Mouse (Mus musculus): Measurements from ENCODE around the gene Gm26965.

DNA sequence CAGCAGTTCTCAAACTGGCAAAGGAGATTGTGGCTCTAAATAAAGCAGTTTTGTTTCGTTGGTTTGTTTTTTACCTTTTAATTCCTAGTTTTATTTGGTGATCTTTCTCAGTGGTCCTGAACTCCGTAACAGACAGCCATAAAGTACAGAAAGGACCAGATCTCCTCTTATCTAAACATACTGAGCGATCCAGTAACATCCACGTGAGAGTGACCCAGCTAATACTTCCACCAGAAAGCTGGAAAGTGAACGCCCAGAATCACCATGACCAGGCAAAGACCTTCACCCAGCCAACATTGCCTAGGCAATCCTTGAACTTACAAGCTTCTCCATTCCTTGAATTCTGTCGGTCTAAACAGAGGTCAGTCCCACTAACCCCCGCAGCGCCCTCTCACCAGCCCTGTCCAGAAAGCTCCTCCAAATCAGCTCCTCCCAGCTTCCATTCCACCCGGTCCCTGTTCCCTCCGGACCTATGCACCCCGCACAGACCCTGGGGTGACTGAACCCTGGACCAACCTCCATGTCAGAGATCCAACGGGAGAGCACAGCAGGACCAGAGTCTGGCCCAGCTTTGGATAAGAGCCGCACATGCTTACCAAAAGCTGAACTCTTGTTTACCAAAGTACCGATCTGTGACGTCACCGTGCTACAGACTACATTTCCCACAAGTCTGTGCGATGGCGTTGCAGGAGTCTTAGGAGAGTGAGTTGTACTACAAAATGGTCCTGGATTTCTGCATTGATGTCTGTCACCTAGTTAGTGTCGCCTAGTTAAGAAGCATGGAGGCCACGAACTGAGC, 42.1 kb downstream of the Gm26965 start, which contains the start of gene Zfp874b:
- TF ChIP-seq GATA1 (IDR thresholded peaks at IDR 0.05; ENCODE audit: low read length) (no peak), TAL1 (IDR thresholded peaks at IDR 0.05; ENCODE audit: low read length) (no peak)

Data from erythroblast, embryonic 14.5 days (primary cell).